Mouse (Mus musculus) neural tube, embryonic 14.5 days (tissue): Measurements from ENCODE around the gene Numb. TPM values are rescaled to one million over a fixed set of nuclear protein-coding genes. Genes with fewer than 3 reads are reported as not detected.

Experiments
- ATAC-seq: fragments of 200-750 bp; cut with Nextera tagmentation; 2 replicates; pipeline ENCODE4 v1.8.0; 2017; ENCODE audit warnings: low read depth, mild to moderate bottlenecking, moderate TSS enrichment, moderate library complexity
- H3K27ac ChIP-seq: fragments of 300-500 bp; sonication (generic); 2 replicates; pipeline ENCODE4 v1.5.1; 2014; ENCODE audit warnings: low read depth, mild to moderate bottlenecking, control low read depth, low read length, moderate library complexity, mixed read lengths
- H3K27me3 ChIP-seq: fragments of 300-500 bp; sonication (generic); 2 replicates; pipeline ENCODE4 v1.6.1; 2014; ENCODE audit warnings: low read length; ENCODE audit not compliant: control insufficient read depth, insufficient read depth
- H3K36me3 ChIP-seq: fragments of 300-500 bp; sonication (generic); 2 replicates; pipeline ENCODE4 v1.6.1; 2014; ENCODE audit warnings: low read length, mixed read lengths; ENCODE audit not compliant: control insufficient read depth, insufficient read depth
- H3K4me1 ChIP-seq: fragments of 300-500 bp; sonication (generic); 2 replicates; pipeline ENCODE4 v1.6.1; 2014; ENCODE audit warnings: low read length; ENCODE audit not compliant: control insufficient read depth, insufficient read depth
- H3K4me2 ChIP-seq: fragments of 300-500 bp; sonication (generic); 2 replicates; pipeline ENCODE4 v1.6.1; 2014; ENCODE audit warnings: mild to moderate bottlenecking, low read depth, low read length, control low read depth
- H3K4me3 ChIP-seq: fragments of 300-500 bp; sonication (generic); 2 replicates; pipeline ENCODE4 v1.5.1; 2014; ENCODE audit warnings: low read depth, low read length, control low read depth, mixed read lengths
- H3K9ac ChIP-seq: fragments of 300-500 bp; sonication (generic); replicated peaks from 2 replicates; pipeline ENCODE4 v1.6.1; 2014; ENCODE audit warnings: low read depth, mild to moderate bottlenecking, control low read depth, low read length, mixed read lengths
- H3K9me3 ChIP-seq: fragments of 300-500 bp; sonication (generic); 2 replicates; pipeline ENCODE4 v1.6.1; 2016; ENCODE audit warnings: low read length; ENCODE audit not compliant: control insufficient read depth
- WGBS: fragments of 180-500 bp; shearing (Covaris S2); extraction: QIAGEN DNeasy Blood & Tissue Kit; methylation state at CpG from one replicate; pipeline ENCODE4 v1.1.7; 2014; 5-methylcytosine and 5-hydroxymethylcytosine counted together
- polyA plus RNA-seq: library from polyadenylated mRNA; unstranded; fragments of >200 nt; fragmentation: Nextera tagmentation; extraction: Ambion mirVana; gene quantifications from 2 replicates; pipeline ENCODE4 v1.2.1, GENCODE M21; 2014

Gene Numb
- polyA plus RNA-seq, 1 experiment from 2014 or later: 16.1 TPM

GRCm38 (mm10) chr12:83767833-83768232 is 153.9 kb downstream of the Numb start:
- H3K9me3 ChIP-seq: no peaks in the 10 kb centered on the region
- H3K4me1 ChIP-seq: peaks cover 13% of the 10 kb centered on the region
- 64% methylated on average over 9 of the region's 9 CpGs for WGBS
- H3K27ac ChIP-seq: no peak overlapping the region
- H3K9ac ChIP-seq: no peak overlapping the region
- no peak overlapping the region for H3K4me2 ChIP-seq
- ATAC-seq: no peak
- no peaks in the 10 kb centered on the region for H3K36me3 ChIP-seq
- no peak overlapping the region for H3K4me3 ChIP-seq
- H3K27me3 ChIP-seq: no peaks in the 10 kb centered on the region

GRCm38 (mm10) chr12:83765965-83766603 is 155.7 kb downstream of the Numb start:
- no peaks in the 10 kb centered on the region for H3K27me3 ChIP-seq
- peaks cover 13% of the 10 kb centered on the region for H3K4me1 ChIP-seq
- 84% methylated on average over 13 of the region's 13 CpGs for WGBS
- H3K9ac ChIP-seq: no peak overlapping the region
- H3K27ac ChIP-seq: no peak overlapping the region
- H3K9me3 ChIP-seq: no peaks in the 10 kb centered on the region
- no peak overlapping the region for H3K4me3 ChIP-seq
- no peaks in the 10 kb centered on the region for H3K36me3 ChIP-seq
- ATAC-seq: no peak
- H3K4me2 ChIP-seq: no peak overlapping the region

- Histone ChIP-seq H3K9ac (no peak overlapping the region), H3K36me3 (no peaks in the 10 kb centered on the region), H3K4me1 (peaks cover 5% of the 10 kb centered on the region), H3K27me3 (no peaks in the 10 kb centered on the region), H3K27ac (no peak overlapping the region), H3K4me2 (no peak overlapping the region; the same call in 1 of the 2 replicates), H3K9me3 (no peaks in the 10 kb centered on the region), H3K4me3 (no peak overlapping the region)
- ATAC-seq: no peak
- whole genome bisulfite sequencing: 79% methylated on average over 10 of the region's 10 CpGs
Measured at GRCm38 (mm10) chr12:83764519-83764918, 157.2 kb downstream of the Numb start.

GRCm38 (mm10) chr12:83764044-83764365 is 157.7 kb downstream of the Numb start:
- peak overlapping the region; percentile 49 for H3K4me2 ChIP-seq
- H3K9me3 ChIP-seq: no peaks in the 10 kb centered on the region
- no peak overlapping the region for H3K27ac ChIP-seq
- 0 out of 2 replicates have a peak overlapping the region, but pooled peaks have one; percentile 18 for H3K9ac ChIP-seq
- no peaks in the 10 kb centered on the region for H3K36me3 ChIP-seq
- no peak for ATAC-seq
- H3K27me3 ChIP-seq: no peaks in the 10 kb centered on the region
- peaks cover 5% of the 10 kb centered on the region for H3K4me1 ChIP-seq
- WGBS: 9% methylated on average over 14 of the region's 14 CpGs
- H3K4me3 ChIP-seq: peak overlapping the region; percentile 10; the same call in 1 of the 2 replicates

- Histone ChIP-seq H3K36me3 (no peaks in the 10 kb centered on the region), H3K9ac (0 out of 2 replicates have a peak within 1 kb of the TSS, but pooled peaks have one; percentile 18), H3K4me2 (peak within 1 kb of the TSS; percentile 49), H3K4me3 (peak within 1 kb of the TSS; percentile 10; the same call in 1 of the 2 replicates), H3K4me1 (peaks cover 5% of the 10 kb centered on the region), H3K9me3 (no peaks in the 10 kb centered on the region), H3K27ac (no peak within 1 kb of the TSS), H3K27me3 (no peaks in the 10 kb centered on the region)
- WGBS: 21% methylated on average over 30 of the region's 31 CpGs
- ATAC-seq: peak; percentile 61
Measured at GRCm38 (mm10) chr12:83763311-83764043, 158.3 kb downstream of the Numb start, which contains the start of gene Papln. TSS of gene Papln (plus strand) at chr12:83763634.

- Histone ChIP-seq H3K4me2 (no peak overlapping the region), H3K4me3 (no peak overlapping the region), H3K36me3 (no peaks in the 10 kb centered on the region), H3K27ac (no peak overlapping the region), H3K27me3 (no peaks in the 10 kb centered on the region), H3K9me3 (no peaks in the 10 kb centered on the region), H3K4me1 (peaks cover 5% of the 10 kb centered on the region), H3K9ac (no peak overlapping the region)
- ATAC-seq: no peak
- 28% methylated on average over 4 of the region's 4 CpGs for WGBS
Measured at GRCm38 (mm10) chr12:83762706-83763105, 159.0 kb downstream of the Numb start.

- Histone ChIP-seq H3K9ac (no peak overlapping the region), H3K36me3 (no peaks in the 10 kb centered on the region), H3K4me3 (no peak overlapping the region), H3K27me3 (no peaks in the 10 kb centered on the region), H3K4me2 (no peak overlapping the region), H3K4me1 (peaks cover 5% of the 10 kb centered on the region), H3K27ac (no peak overlapping the region), H3K9me3 (no peaks in the 10 kb centered on the region)
- ATAC-seq: no peak
- 94% methylated on average over 2 of the region's 2 CpGs for WGBS
Measured at GRCm38 (mm10) chr12:83760201-83760600, 161.5 kb downstream of the Numb start.

- Histone ChIP-seq H3K4me1 (peaks cover 5% of the 10 kb centered on the region), H3K9ac (no peak overlapping the region), H3K36me3 (no peaks in the 10 kb centered on the region), H3K9me3 (no peaks in the 10 kb centered on the region), H3K27ac (no peak overlapping the region), H3K27me3 (no peaks in the 10 kb centered on the region), H3K4me3 (no peak overlapping the region), H3K4me2 (no peak overlapping the region)
- ATAC-seq: no peak
- WGBS: 70% methylated on average over 10 of the region's 10 CpGs
Measured at GRCm38 (mm10) chr12:83758735-83759134, 163.0 kb downstream of the Numb start.

- WGBS: 53% methylated on average over 2 of the region's 2 CpGs
- Histone ChIP-seq H3K27me3 (no peaks in the 10 kb centered on the region), H3K4me3 (no peak overlapping the region), H3K4me1 (no peaks in the 10 kb centered on the region), H3K27ac (no peak overlapping the region), H3K36me3 (no peaks in the 10 kb centered on the region), H3K4me2 (no peak overlapping the region), H3K9ac (no peak overlapping the region), H3K9me3 (no peaks in the 10 kb centered on the region)
- no peak for ATAC-seq
Measured at GRCm38 (mm10) chr12:83752495-83752894, 169.2 kb downstream of the Numb start.
